Comparison of ENCODE assay signal across 11 mouse cellular contexts in the genomic region with DNA sequence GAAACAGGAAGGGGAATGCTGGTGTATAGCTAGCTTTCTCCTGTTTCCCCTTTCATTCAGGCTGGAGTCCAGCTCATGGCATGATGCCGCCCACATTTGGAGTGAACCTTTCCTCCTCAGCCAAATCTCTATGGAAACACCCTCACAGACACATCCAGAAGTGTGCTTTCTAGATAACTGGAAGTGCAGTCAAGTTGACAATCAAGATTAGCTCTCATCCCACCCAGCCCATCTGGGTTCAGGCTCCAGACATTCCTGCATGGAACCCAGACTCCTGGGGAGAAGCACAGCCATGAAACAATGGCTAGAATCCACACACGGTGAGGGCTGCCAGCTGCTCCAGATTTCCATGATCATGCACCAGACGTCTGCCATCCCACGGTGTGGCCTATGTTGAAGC.
A peak's percentile ranks its signal among the peaks of the same experiment; 100 is the strongest.
DNase-seq lines count a peak whose midpoint lies in the region; ATAC-seq and TF ChIP-seq lines count a peak whose summit lies in the region.
"Had no signal": no experiment of that assay in that cellular context is flagged by ENCODE, and none has a peak within 500 bp of the region (broad histone marks: within the 10 kb centered on the region; RNA-seq: fewer than 3 reads in every experiment).

No protein-coding gene starts in this region.

- H3K27me3 ChIP-seq in liver, embryonic 16.5 days (ENCODE audit: control insufficient read depth, insufficient read depth, low read depth, low read length), result no peaks in the 10 kb centered on the region
- H3K27me3 ChIP-seq: embryonic facial prominence, embryonic 13.5 days had no signal

- H3K9ac ChIP-seq in liver, embryonic 16.5 days (ENCODE audit: low read depth, low read length), result no peak overlapping the region
- H3K9ac ChIP-seq: embryonic facial prominence, embryonic 13.5 days had no signal

- intact Hi-C loops in heart, postnatal 36 days (cut with DNase I), result loop anchor here (5.0 kb wide), 1 partner anchor 57 kb away; no protein-coding TSS in a partner anchor
- intact Hi-C loops in heart, postnatal 25 days (cut with DNase I), result no loop called here

- H3K27ac ChIP-seq in liver, embryonic 16.5 days (ENCODE audit: low read length), result no peak overlapping the region
- H3K27ac ChIP-seq: embryonic facial prominence, embryonic 13.5 days had no signal

- TF ChIP-seq POLR2A in brain, embryonic 14.5 days (IDR thresholded peaks at IDR 0.05; ENCODE audit: borderline replicate concordance, extremely low read depth, insufficient read depth, insufficient read length, poor library complexity, severe bottlenecking), result no peak

- no peaks in the 10 kb centered on the region for H3K36me3 ChIP-seq in liver, embryonic 16.5 days (ENCODE audit: control insufficient read depth, insufficient read depth)
- H3K36me3 ChIP-seq: embryonic facial prominence, embryonic 13.5 days had no signal

- no peak overlapping the region for H3K4me2 ChIP-seq in liver, embryonic 16.5 days (ENCODE audit: low read depth, low read length)
- H3K4me2 ChIP-seq: embryonic facial prominence, embryonic 13.5 days had no signal

- 0 out of 2 replicates have a peak, but pooled peaks have one; percentile 36 for ATAC-seq in liver, embryonic 16.5 days (ENCODE audit: low read depth)

- 82% methylated on average over 4 of the region's 4 CpGs for WGBS in liver, embryonic 16.5 days (ENCODE audit: insufficient replicate concordance)

- peaks cover 27% of the 10 kb centered on the region for H3K4me1 ChIP-seq in liver, embryonic 16.5 days (ENCODE audit: control insufficient read depth, low read depth, low read length)

- H3K9me3 ChIP-seq in liver, embryonic 16.5 days (replicated peaks; ENCODE audit: control insufficient read depth, low read length), result no peaks in the 10 kb centered on the region
- H3K9me3 ChIP-seq: embryonic facial prominence, embryonic 13.5 days had no signal

- DNase-seq in heart, postnatal 36 days, result peak; percentile 25 to 41
- DNase-seq in heart, postnatal 25 days (ENCODE audit: low spot score), result no peak
- DNase-seq in brain, embryonic 14.5 days (ENCODE audit: low read depth), result peak; percentile 31
- peak; percentile 72 for DNase-seq in frontal cortex, adult 2 months (ENCODE audit: extremely low spot score in 1 of 2, low spot score in 1 of 2)
- DNase-seq in thymus, postnatal 25 days, result no peak
- DNase-seq in adrenal gland, adult 8-10 months, result no peak
- DNase-seq in adrenal gland, adult (ENCODE audit: inconsistent age in 2 of 2, low spot score in 1 of 2), result no peak
- DNase-seq: adrenal gland, adult 2 months; kidney, adult 2 months had no signal

- no peak overlapping the region for H3K4me3 ChIP-seq in liver, embryonic 16.5 days (ENCODE audit: low read depth, low read length)
- H3K4me3 ChIP-seq: embryonic facial prominence, embryonic 13.5 days had no signal

- no peak for TF ChIP-seq CTCF in brain, embryonic 14.5 days (IDR thresholded peaks at IDR 0.05; ENCODE audit: borderline replicate concordance, extremely low read depth, insufficient read depth, insufficient read length)

Comparison
In these comparisons a context has a peak if more than half of its experiments do, and no peak if none do; other contexts are left out.
1. DNase-seq: peak in heart, postnatal 36 days (2 of 2), brain, embryonic 14.5 days (single experiment) and frontal cortex, adult 2 months (2 of 2); none in heart, postnatal 25 days (single experiment), thymus, postnatal 25 days (single experiment), adrenal gland, adult 8-10 months (single experiment) and adrenal gland, adult (0 of 2).